Mouse (Mus musculus) naive thymus-derived CD4-positive, alpha-beta T cell, adult 2 months (primary cell): ENCODE measurements around the gene Mysm1.

Experiments
- DNase-seq: peaks from one replicate; pipeline ENCODE4 v3.0.0-alpha.2; 2011; ENCODE audit warnings: low read depth

Gene Mysm1

GRCm38 (mm10) chr4:94952773-94953172 is 26.1 kb downstream of the Mysm1 start:
- DNase-seq = no peak

GRCm38 (mm10) chr4:94941221-94941855 is 37.6 kb downstream of the Mysm1 start:
- no peak for DNase-seq

GRCm38 (mm10) chr4:94928743-94929142 is 50.2 kb downstream of the Mysm1 start, which contains the start of gene Eqtn:
TSS of gene Eqtn (minus strand) at chr4:94928843.
- no peak for DNase-seq

GRCm38 (mm10) chr4:94901780-94902179 is 77.1 kb downstream of the Mysm1 start:
- DNase-seq = no peak

- no peak for DNase-seq
These were observed 78.2 kb downstream of the Mysm1 start for GRCm38 (mm10) chr4:94900744-94901143.
